Mouse (Mus musculus) thymus, adult 2 months (tissue): ENCODE data around the gene Phf21a.

Source experiments
- CTCF ChIP-seq: fragments of 200-500 bp; IDR thresholded peaks from 2 replicates; pipeline ENCODE4 v1.5.1; 2012; ENCODE audit warnings: mild to moderate bottlenecking, control low read depth, low read length, moderate library complexity, borderline replicate concordance; ENCODE audit not compliant: control insufficient read depth, poor library complexity, insufficient read depth; ENCODE audit errors: extremely low read depth
- POLR2A ChIP-seq: fragments of 200-500 bp; IDR thresholded peaks from 2 replicates; pipeline ENCODE4 v1.6.1; 2012; ENCODE audit warnings: mild to moderate bottlenecking, low read length, control low read depth, moderate library complexity; ENCODE audit not compliant: control insufficient read depth, poor library complexity, insufficient read depth; ENCODE audit errors: extremely low read depth

- no peak for TF ChIP-seq CTCF
- no peak for TF ChIP-seq POLR2A
Measured at GRCm38 (mm10) chr2:92273101-92273801, 180.3 kb downstream of the Phf21a start.
